Mouse (Mus musculus) frontal cortex, postnatal 10 days (tissue): ENCODE results near the gene Cyp11a1.
A peak's percentile ranks its signal among the peaks of the same experiment; 100 is the strongest.

ENCODE experiments used
- DNase-seq, 2 experiments: peaks; one replicate each; pipeline ENCODE4 v3.0.0; 2022; ENCODE audit warnings: low spot score in 2 of 2, mixed read lengths in 1 of 2

Cyp11a1 gene

DNA sequence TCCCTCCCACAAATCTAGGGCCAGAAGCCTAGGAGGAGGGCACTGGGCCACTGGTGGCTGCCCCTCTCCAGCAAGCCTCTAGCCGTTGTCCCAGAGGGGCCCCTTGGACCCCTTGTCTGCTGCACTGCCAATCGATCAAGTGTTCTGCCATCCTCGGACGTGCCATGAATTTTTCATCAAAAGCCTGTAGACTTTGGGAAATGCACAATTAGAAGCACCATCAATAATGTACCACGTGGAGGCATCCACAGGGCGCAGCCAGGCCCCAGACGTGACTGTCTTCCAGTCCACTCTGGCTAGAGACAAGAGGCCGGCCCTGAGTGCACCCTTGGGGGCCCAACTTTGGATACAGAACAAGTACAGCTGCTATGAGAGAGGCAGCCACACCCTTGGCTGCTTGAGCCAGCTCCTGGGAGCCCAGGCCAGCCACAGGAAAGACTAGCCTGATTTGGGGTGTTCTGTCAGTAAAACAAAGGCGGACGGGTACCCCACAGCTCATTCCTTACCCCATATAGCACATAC lies 37.3 kb downstream of the Cyp11a1 start:
- DNase-seq = no peak

DNA sequence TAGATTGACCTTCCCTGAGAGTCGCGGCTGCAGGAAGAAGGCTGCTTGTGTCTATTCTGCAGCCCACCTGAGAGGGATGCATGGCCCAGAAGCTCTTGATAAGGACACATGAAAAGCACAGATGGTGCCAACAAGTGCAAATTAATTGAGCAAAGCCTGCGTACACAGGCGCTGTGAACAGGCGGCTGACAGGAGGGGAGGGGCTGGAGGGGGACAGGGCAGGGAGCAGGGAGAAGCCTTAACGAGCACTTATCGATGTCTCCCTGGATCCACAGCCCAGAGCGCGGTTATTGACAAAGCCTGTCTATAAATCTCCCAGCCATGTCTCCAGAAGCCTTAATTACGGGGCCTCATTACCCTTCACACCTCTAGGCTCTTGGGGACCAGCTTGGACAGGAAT lies 38.6 kb downstream of the Cyp11a1 start:
- DNase-seq = no peak

DNA sequence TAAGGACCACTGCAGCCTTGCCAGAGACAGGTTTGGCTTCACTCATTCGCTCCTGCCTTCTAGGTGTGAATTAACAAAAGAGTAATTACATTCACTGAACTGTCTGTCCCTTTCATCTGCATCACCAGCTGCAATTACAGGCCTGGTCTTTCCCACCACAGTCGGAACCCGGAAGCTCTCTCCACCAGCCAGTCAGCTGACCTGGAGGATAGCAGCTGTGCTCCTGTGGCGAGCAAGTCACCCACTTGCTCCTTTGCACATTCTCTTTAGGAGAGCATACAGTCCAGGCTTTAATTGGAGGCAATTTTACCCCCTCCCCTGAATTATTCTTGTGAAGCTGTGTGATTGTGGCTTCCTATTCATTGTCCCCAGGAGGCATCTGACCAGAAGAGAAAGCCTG lies 39.4 kb downstream of the Cyp11a1 start:
- no peak for DNase-seq

DNA sequence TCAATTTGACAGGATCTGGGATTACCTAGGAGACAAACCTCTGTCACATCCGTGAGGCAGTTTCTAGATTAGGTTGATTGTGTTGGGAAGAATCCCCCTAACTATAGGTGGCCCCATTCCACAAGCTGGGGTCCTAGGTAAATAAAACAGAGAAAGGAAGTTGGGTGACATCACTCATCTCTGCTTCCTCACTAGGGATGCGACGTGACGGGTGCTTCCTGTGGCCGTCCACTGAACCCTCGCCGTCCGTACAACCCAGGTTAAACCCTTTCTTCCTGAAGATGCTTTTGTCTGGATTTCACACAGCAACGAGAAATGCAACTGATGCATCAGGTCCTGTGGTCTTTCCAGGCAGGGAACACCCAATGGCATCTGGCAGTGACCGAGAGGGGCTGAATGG lies 40.9 kb downstream of the Cyp11a1 start:
- DNase-seq = no peak

DNA sequence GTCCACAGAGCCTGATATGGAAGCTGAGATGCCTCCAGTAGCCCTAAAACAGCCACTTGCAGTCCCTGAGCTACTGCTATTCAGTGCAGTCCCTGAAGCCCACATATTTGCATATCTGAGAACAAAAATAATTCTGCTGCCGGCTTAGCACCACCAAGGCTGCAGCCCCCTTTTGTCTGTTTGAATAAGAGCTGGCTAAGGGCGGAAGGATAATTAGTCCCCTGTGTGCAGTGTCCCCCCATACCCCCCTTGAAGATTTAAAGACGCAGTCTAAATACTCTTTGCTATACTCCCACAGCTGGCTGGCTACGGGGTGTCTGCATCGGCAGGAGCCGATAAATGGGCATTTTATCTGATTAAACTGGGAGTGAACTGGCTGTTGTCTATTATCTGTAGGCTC lies 42.4 kb downstream of the Cyp11a1 start:
- no peak for DNase-seq

DNA sequence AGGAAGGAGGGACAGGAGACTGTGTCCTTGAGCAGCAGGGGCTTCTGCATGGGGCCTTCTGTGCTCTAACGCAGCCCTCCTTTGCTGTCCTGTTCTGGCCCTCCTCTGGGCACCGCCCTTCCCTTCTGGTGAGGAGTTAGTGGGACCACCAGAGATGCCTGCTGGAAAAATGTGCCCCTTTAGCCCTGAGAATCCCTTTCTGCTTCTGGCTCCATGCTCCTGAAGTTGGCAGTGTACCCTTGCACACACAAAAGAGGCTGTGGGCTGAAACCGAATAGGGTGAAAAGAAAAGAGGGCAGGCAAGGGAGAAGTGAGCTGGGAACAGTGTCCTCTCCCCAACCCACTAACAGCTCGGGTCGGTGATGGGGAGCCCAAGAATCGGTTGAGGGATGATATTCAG lies 43.0 kb downstream of the Cyp11a1 start:
- no peak for DNase-seq

DNA sequence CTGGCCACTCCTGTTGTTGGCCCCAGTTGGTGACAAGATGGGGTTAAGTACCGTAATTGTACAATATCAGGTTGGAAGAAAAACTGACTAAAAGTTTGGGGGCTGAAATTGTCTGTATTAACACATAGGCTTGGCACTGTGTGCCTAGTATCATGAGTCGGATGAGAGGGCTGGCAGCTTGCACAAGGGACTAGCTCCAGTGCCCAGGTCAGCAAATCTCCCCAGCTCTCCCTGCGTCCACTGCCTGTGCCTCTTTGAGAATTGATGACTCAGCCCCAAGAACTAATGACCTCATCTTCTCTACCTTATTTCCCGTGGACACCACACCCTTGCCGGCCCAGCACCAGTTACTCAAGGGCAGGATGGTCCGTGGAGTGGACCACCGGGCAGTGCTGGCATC lies 43.6 kb downstream of the Cyp11a1 start:
- no peak for DNase-seq

DNA sequence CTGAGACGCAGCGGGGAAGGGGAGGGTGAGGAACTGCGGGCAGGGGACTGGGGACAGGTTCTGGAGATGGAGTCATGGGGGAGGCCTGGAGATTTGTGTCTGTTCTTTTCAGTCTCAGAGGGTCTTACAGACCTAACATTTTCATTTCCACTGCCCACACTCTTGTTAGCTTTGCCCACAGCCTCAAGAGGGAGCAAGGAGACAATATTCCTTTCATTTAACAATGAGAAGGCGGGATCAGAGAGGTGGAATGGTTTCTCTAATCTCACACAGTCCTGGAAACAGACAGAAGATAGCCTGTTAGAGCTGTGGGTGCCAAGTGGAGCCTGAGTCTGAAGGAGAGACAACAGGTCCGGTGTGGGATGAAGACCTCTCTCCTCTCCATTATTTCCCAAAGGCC lies 45.7 kb downstream of the Cyp11a1 start:
- DNase-seq = no peak

DNA sequence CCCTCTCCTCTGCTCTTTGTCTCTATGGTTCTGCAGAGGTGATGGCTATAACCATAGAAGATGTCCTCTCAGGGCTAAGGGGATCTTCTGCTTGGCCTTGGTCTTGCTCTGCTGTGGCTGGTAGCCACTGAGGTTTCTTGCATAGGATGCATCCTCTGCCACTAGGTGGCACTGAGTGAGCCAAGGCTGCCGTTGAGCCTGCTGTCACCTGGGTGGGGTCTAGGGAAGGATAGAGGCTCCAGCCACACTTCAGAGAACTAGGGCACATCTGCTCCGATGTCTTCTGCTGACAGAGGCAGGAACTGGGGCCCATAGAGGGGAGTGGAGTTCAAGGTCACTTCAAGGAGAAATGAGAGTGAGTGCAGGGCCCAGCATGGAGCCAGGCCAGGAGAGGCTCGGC lies 46.9 kb downstream of the Cyp11a1 start:
- DNase-seq = peak in 1 of 2 experiments; percentile 69

DNA sequence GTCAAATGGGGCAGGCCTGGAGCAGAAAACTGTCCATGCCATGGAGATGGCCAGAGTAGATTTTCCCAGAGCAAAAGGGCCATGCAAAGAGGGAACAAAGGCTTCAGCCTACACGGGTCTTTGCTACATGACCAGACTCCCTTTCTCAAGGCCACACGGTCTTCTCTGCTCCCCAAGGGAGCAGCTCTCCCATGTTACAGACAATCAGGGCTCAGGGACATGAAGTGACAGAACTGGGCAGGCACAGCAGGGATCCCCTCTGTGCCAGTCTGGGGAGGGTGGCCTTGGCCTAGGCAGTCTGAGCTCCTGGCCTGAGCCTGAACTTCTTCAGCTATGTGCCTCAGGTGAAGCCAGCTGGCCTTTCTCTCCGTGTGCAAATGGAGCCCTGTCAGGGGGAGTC lies 47.3 kb downstream of the Cyp11a1 start:
- DNase-seq = no peak

DNA sequence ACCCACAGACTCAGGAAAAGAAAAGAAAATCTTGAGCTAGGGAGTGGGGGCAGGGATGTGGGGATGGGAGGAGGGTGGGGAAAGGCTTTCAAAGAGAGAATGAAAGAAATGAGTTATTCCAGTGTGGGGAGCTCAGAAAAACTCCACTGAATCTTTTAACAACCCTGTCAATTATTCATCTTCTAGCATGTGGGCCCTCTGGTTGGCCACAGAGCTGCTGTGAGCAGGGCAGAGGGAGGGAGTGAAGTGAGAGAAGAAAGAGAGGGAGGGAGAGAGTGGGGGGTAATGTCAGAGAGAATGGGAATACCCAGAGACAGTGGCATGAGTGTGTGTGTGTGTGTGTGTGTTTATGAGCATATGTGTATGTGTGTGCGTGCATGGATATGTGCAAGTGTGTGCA lies 47.8 kb downstream of the Cyp11a1 start:
- no peak for DNase-seq

DNA sequence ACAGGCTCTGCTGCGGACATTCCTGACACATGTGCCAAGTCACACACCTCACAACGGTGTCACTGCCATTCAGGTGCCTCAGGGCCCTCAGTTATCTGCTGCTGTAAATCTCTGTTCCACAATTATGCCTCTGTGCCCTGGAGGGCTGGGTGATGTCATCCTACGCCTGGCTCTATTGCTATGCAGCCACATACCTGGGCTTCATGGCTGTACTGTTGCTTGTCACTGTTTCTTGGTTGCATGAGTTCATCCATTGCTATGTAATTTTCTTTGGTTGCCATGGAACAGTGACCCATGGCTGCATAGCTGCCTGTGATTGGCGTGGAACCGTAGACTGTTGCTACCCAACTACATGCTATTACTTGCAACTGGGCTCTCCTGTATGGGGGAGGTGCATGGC lies 49.5 kb downstream of the Cyp11a1 start:
- DNase-seq = no peak

DNA sequence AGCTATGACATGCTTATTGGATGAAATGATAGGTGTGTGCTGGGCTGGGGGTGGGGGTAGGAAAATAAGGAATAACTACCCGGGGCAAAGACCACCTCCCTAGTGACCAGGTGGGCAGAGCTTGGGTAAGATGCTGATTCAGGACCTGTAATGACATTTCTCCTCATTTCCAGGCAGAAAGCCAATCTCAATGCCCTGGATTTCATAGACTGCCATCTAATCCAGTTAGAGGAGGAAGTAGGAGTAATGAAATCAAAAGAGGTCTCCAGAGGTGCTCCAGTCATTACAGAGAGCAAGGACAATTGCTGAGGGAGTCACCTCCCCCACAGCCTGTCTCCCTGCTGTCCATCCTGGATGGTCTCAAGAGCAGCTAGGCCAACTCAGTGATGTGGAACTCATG lies 53.7 kb downstream of the Cyp11a1 start:
- DNase-seq = no peak

DNA sequence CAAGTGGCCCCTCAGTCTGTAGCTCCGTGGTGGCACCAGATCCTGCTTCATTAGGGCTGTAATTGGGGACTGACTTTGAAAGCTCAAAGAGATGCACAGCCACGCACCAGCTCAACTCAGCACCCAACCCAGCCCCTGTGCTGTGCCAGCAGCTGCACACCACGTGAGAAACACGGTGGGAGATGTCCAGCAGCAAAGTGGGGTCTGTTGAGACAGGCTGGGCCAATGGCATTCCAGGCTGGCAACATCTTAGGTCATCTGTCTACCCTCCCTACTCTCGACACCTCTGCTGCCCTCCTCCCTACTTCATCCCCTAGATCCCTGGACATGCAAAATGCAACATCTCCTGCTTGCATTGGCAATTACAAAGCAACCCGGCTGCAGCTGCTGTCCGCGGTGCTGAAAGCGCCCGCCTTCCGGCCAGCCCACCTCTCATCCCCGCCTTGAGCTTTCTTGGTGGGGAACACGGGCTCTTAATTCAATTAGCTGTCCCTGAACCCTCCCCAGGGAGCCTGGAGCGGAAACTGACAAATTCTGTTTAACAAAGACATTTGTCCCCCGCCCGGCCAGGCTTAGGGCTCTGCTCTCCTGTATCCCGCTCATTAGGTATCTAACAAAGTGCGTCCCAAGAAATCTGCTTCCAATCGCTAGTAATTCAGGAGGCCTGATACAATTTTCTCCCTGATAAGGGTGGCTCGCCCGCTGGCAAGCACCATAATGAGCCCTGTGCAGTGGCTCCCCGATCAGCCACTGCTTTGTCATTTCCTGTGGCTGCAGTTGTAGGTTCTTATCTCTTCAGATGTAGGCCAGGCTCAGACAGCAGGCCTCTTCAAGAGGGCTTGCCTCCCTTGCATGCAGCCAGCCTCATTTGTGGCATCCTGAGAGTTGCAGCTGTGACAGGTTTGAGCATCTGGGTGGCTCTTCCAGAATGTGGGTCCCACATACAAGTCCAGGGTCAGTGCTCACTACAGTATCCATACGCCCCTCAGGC lies 54.8 kb downstream of the Cyp11a1 start:
- DNase-seq = no peak

DNA sequence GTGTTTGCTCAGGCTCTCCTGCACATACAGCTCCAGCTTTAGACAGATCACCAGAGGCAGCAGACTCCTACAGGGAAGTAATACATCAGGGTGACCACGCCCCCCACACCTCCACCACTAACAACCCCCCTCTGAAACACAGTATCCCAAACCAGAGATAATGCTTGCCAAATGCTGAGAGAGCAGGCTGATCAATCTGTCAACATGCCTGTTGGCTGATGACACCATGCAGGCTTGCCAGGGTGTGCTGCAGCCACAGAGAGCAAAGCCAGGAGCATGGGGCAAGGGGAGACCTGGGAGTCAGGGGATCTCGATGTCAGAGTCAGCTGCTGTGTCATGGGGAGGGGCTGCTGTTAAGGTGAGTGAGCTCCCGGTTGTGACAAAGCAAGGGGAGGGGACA lies 57.3 kb downstream of the Cyp11a1 start, which contains the start of gene Stra6:
TSS of gene Stra6 (plus strand) at position 258 of the 400 bp plus-strand sequence.
- no peak for DNase-seq

DNA sequence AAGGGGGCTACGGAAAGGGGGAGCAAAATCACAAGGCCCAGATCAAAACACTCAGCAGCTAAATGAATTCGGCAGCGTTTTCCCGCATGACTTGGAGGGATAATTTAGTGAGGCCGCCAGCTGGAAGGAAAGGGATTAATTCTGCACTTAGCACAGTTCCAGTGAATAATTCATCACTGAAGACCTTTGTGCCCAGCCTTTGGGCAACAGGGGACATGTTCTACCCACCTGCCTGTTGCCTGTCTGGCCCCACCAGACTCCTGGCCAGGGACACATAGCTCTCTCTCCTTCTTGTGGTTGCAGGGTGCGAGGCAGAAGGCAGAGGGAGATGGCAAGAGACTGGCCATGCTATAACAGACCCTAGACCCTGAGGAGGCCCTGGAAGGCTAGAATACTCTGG lies 59.3 kb downstream of the Cyp11a1 start:
- DNase-seq = no peak

DNA sequence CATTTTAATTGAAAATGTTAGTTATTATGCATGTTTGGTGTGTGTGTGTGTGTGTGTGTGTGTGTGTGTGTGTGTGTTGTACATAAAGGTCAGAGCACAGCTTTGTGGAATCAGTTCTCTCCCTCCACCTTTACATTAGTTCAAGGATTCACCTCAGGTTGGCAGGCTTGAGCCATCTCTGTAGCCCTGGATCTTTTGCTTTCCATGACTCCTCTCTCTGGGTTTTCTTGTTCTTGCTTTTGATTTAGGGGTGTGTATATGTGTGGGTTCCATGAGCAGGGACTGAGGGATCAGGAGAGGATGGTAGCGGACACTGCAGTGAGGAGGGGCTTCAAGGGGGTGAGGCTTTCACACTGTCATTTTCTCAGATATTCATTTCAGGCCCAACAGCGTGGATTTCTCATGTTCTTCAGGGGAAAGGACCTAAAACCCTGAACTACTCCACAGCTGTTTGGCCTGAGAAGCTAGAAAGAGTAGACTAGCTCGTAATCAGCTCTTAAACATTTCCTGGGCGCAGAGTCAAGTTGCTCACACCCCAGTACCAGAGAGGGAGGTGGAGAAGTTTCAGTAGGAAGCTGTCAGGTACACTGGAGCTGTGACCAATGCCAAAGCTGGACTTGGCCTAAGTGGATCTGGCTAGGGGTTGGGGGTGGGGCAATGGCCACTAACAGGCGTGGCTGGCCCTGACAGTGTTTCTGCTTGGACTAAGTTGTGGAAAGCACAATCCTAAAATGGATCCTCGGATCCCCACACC lies 59.9 kb downstream of the Cyp11a1 start:
- DNase-seq = no peak

DNA sequence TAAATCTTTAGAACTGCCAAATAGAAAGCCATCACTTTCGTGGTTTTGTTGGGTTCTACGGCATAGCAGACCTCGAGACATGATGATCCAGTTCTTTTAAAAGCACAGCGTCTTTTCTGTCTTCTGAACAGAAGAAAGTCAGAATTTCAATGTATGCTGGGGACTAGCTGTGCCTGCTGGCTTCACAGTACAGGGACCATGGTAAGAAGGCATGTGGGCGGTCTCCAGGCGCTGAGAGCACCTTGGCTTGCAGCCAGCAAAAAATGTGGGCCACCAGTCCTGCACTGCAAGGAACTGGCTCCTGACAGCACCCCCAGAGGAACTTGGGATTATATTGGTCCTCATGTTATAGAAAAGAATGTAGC lies 60.5 kb downstream of the Cyp11a1 start:
- peak; percentile 70 to 81 for DNase-seq

DNA sequence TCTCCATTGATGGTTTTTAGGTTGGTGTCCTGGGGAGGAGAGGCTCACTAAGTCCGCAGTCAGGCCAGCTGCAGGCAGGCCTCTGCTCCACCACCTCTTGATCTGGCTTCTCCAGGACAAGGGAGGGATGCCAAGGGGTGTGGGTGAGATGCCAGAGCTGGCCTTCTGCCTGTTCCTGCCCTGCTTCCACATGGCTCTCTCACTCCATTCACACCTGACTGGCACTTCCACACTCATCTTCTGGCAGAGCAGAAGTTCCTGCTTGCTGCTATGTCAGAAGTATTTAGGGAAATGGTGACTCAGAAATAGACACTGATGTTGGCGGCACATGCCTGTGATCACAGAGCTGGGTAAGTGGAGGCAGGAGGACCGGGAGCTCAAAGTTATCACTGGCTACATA lies 61.3 kb downstream of the Cyp11a1 start:
- DNase-seq = no peak

DNA sequence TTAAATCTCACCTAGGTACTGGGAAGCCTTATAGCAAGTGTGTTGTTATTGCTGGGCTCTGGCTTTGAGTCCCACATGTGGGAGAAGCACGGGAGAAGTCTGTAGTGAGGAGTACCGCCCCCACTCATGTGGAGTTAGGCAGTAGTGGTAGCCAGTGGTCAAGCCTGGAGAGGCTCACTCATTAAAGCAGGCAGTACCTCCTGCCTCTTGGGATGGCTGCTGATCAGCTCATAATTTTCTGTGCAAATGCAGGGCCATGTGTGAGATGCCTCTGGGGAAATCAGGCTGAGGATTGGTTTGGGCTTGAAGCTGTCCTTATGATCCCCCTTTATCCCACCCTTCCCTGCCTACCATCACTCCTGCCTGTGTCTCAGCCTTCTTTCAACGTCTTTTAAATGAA lies 68.3 kb downstream of the Cyp11a1 start:
- DNase-seq = no peak
